Mouse (Mus musculus): ENCODE data around the gene Tor4a.

Tor4a gene

GRCm38 (mm10) chr2:25186575-25186930 is 10.1 kb downstream of the Tor4a start:
- DNase-seq, result no peak

DNA sequence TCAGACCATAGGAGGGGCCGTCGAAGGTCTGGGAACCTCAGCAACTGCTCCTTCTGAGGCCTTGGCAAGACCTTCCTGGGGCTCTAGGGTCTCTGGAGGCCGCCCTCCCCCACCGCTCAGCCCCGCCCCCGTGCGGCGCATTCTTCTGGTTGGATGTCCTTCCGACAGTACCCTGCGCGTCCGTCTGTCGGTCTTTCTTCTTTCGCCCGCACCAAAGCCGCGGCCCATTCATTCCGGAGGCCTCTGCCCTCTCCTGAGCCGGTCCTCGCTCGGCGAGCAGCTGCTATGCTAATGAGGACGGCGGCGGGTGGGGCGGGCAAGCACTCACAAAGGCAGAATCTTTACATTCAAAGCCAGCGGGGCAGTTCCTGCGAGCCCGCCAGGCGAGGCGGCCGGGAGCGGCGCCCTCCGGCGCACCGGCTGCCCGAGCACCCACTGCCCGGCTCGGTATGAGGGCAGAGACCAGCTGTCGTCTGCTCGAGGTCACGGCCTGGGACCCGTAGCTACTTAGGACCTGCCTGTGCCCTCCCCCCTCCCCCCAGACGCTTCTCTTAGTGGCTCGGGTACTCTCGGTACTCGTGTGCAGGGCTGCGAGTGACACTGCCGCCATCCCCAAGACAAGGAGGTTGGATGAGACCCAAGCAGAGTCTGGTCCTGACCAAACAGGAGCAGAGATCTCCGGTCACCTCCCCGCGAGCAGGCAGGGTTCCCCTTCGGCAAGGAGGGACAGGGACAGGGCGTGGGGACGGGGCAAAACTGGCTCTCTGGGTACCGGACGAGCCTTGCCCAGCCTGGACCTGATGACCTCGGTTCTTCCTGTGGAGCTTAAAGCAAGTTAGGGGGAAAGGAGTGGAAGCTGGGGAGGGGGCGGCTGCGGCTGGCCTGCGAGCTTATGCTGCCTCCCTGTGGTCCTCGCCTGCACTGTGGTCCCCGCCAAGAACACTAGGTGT is 10.8 kb downstream of the Tor4a start:
- peak; percentile 68 to 72 for DNase-seq

- no peak for DNase-seq
Observed at GRCm38 (mm10) chr2:25184496-25184895, 12.2 kb downstream of the Tor4a start.

DNA sequence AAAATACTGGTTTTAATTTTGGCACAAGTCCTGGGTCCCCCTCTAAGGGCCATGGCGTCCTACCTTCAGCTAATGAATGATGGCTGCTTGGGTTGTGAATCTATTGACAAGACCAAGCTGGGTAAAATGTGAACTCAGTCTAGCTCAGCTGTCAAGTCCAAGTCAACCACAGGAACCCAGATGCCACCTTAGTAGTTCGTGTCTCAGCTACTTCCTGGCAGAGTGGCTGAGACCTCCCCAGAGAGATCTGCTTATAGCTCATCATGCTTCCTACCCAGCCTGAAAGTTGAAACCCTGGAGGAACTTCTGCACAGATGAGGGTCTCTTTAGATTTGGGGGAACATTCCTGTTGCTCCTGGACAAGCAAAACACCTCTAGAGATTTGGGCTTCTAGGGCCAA is 13.3 kb downstream of the Tor4a start:
- DNase-seq, result no peak

DNA sequence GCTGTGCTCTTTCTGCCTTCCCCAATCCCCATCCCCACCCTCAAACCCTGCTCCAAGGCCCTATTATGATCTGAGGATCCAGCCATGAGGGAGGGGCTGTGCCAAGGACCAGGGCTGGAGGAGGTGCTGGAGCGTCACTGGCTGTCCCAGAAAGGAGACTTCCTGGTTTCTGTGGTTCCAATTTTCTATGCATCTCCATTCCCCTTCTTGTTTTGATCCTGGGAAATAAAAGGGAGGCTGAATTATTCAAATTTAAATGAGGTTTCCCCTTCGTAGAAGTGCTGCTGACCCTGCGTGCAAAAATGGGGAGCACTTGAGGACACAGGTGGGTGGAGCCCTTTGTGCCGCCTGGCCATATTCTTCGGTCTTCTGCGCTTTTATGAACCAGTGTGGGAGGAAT is 14.0 kb downstream of the Tor4a start:
- peak in 1 of 2 experiments; percentile 38 for DNase-seq

GRCm38 (mm10) chr2:25181891-25182397 is 14.7 kb downstream of the Tor4a start:
- no peak for DNase-seq

DNA sequence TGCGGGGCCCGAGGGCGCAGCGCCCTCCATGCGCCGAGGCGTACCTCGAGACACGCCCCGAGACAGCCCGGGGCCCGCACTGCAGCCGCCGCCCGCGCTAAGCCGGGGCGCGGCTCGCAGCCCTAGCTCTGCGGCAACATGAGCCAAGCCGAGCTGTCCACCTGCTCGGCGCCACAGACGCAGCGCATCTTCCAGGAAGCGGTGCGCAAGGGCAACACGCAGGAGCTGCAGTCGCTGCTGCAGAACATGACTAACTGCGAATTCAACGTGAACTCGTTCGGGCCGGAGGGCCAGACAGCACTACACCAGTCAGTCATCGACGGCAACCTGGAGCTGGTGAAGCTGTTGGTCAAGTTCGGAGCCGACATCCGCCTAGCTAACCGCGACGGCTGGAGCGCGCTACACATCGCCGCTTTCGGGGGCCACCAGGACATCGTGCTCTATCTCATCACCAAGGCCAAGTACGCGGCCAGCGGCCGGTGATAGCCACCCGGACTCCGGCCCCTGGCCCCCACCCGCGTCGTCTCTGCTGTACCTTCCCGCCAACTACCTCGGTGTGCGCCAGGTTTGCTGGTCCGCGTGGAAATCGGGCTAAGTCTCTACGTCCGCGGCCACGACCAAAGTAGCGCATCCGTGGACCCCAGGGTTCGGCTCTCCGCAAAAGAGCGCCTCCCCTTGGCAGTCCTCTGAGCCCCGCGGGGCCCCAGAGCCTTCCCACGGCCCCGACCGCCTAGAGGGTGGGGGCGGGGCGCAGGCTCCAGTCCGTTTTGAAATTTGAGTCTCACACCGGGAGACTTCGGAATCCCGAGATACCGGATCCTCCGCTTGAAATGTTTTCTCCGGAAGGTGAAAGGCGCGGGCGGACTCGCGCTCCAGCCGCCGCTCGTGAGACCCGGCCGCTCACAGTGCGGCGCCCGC is 15.5 kb downstream of the Tor4a start:
- peak; percentile 63 for DNase-seq

GRCm38 (mm10) chr2:25180478-25180903 is 16.2 kb downstream of the Tor4a start, which contains the start of gene Nrarp:
TSS of gene Nrarp (plus strand) at chr2:25180758.
- DNase-seq, result peak; percentile 96 to 97

GRCm38 (mm10) chr2:25179566-25180217 is 17.0 kb downstream of the Tor4a start:
- DNase-seq, result no peak

DNA sequence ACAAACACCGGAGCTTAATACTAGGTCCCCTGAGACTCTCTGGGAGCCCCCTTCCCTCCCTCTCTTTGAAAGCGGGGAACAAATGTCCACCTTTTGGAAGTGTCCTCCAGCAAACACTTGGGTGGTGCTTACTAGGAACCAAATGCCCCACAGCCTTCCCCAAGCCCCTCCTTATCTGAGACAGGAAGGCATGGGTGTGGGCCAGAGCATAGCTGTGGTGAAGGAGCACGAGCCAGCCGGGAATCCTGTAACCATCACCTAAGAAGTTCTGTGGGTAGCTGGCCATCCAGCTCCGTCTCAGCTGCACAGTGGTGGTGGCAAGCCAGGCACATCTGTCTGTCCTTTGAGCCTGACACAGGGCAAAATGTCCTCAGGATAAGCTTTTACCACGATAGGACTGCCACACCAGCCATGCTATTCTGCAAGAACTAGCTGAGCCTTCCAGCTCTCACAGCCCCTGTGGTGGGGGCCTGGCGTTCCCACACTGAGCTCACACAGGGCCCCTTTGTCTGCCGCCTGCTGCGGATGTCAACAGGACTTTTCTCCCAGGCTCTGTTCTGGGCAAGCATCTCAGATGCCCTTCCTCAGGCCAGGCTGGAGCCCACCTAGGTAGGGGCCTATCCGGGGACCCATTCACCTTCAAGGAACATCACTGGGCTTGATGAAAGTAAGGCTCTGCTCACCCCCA is 18.3 kb downstream of the Tor4a start:
- DNase-seq, result peak in 1 of 2 experiments; percentile 35

DNA sequence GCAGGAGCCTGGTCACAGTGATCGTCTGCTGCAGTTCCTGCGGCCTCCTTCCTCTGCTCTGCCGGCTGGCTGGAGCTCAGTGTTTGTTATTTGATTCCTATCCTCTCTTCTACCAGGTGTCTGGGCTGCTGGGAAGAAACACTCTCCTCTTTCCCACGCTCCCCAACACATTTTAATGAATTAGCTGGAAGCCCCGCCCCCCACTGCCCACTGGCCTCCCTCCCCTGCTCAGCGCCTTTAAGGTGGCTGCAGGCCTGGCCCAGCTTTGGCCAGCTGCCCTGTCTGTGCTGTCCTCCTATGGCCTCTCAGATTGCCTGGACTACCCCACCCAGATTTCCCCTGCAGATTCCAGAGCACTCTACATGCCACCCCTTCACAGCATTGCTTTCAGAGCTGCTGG is 19.0 kb downstream of the Tor4a start:
- DNase-seq, result peak; percentile 72 to 81

GRCm38 (mm10) chr2:25177076-25177475 is 19.6 kb downstream of the Tor4a start:
- no peak for DNase-seq

- DNase-seq, result peak; percentile 70 to 71
Observed at GRCm38 (mm10) chr2:25176573-25176972, 20.1 kb downstream of the Tor4a start.

DNA sequence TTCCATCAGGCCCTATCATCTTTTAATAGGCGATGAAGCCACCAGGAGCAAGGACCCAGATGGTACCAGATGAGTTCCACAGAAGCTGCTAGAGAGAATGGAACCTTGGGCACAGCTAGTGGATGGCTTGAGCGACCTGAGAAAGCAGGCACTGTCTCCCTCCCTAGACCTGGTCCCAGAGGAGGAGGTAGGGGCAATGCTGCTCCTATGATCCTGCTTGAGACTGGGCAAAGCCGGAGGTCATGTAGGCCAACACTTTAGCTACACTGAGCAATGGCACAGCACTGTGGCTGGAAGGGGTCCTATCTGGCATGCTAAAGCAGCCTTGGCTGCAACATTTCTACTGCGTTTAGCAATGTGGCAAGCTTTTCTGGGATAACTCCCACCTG is 21.0 kb downstream of the Tor4a start:
- no peak for DNase-seq

GRCm38 (mm10) chr2:25174866-25175689 is 21.6 kb downstream of the Tor4a start:
- DNase-seq, result no peak

- DNase-seq, result no peak
Observed at GRCm38 (mm10) chr2:25173821-25174220, 22.9 kb downstream of the Tor4a start.

GRCm38 (mm10) chr2:25172629-25173028 is 24.1 kb downstream of the Tor4a start:
- peak; percentile 81 to 86 for DNase-seq

GRCm38 (mm10) chr2:25171769-25172153 is 24.9 kb downstream of the Tor4a start:
- DNase-seq, result no peak

- DNase-seq, result no peak
Observed at GRCm38 (mm10) chr2:25171101-25171768, 25.5 kb downstream of the Tor4a start.

GRCm38 (mm10) chr2:25170326-25171100 is 26.2 kb downstream of the Tor4a start:
- DNase-seq, result peak in 1 of 2 experiments; percentile 68
